Mouse (Mus musculus): Measurements from ENCODE around the gene Adam22. TPM values are rescaled to one million over a fixed set of nuclear protein-coding genes. Genes with fewer than 3 reads are reported as not detected.

Gene Adam22
- polyA plus RNA-seq, 1 experiment from 2014 or later, result 6.2 TPM

GRCm38 (mm10) chr5:8131918-8132317 is 236.0 kb downstream of the Adam22 start:
- WGBS, result 85% methylated on average over 8 of the region's 8 CpGs
- no peak for ATAC-seq

GRCm38 (mm10) chr5:8129750-8130149 is 238.2 kb downstream of the Adam22 start:
- WGBS, result 91% methylated on average over 2 of the region's 2 CpGs

More at GRCm38 (mm10) chr5:8131918-8132317, 236.0 kb downstream of the Adam22 start:
- no peak overlapping the region for H3K4me3 ChIP-seq (replicated peaks)
- no peaks in the 10 kb centered on the region for H3K27me3 ChIP-seq (replicated peaks)
- no peak overlapping the region for H3K4me2 ChIP-seq (replicated peaks)
- no peaks in the 10 kb centered on the region for H3K36me3 ChIP-seq
- H3K27ac ChIP-seq, result no peak overlapping the region
- no peak overlapping the region for H3K9ac ChIP-seq
- H3K4me1 ChIP-seq (replicated peaks), result no peaks in the 10 kb centered on the region
- no peaks in the 10 kb centered on the region for H3K9me3 ChIP-seq

DNA sequence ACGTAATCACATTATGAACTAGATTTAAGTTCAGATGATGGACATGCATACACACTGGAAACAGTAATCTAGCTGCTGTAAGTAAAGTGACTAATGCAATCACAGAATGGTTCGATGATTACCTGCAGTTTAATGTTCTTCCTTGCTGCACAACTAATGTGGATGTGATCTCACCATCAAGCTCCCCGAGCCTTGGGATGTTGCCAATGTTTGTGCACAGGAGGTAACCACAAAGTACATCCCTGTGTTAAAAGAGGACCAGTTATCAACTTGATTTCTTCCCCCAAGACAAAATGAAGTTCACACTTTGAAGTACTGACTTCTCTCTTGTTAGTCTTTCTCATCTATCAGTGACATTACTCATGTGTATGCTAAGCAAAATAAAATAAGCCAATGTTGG is 247.0 kb downstream of the Adam22 start:
- H3K9me3 ChIP-seq, result no peaks in the 10 kb centered on the region
- no peak for ATAC-seq
- H3K27ac ChIP-seq, result no peak overlapping the region
- no peak overlapping the region for H3K4me3 ChIP-seq (replicated peaks)
- no peaks in the 10 kb centered on the region for H3K27me3 ChIP-seq (replicated peaks)
- no peaks in the 10 kb centered on the region for H3K4me1 ChIP-seq (replicated peaks)
- H3K4me2 ChIP-seq (replicated peaks), result no peak overlapping the region
- no peaks in the 10 kb centered on the region for H3K36me3 ChIP-seq
- WGBS, result 87% methylated on average over 3 of the region's 3 CpGs
- no peak overlapping the region for H3K9ac ChIP-seq

More at GRCm38 (mm10) chr5:8129750-8130149, 238.2 kb downstream of the Adam22 start:
- H3K27me3 ChIP-seq (replicated peaks), result no peaks in the 10 kb centered on the region
- no peaks in the 10 kb centered on the region for H3K9me3 ChIP-seq
- no peaks in the 10 kb centered on the region for H3K36me3 ChIP-seq
- H3K9ac ChIP-seq, result no peak overlapping the region
- H3K27ac ChIP-seq, result no peak overlapping the region
- no peak for ATAC-seq
- H3K4me3 ChIP-seq (replicated peaks), result no peak overlapping the region
- H3K4me1 ChIP-seq (replicated peaks), result no peaks in the 10 kb centered on the region
- no peak overlapping the region for H3K4me2 ChIP-seq (replicated peaks)

GRCm38 (mm10) chr5:8120087-8120486 is 247.9 kb downstream of the Adam22 start:
- 69% methylated on average over 2 of the region's 2 CpGs for WGBS
- H3K4me2 ChIP-seq (replicated peaks), result no peak overlapping the region
- H3K36me3 ChIP-seq, result no peaks in the 10 kb centered on the region
- no peaks in the 10 kb centered on the region for H3K27me3 ChIP-seq (replicated peaks)
- H3K4me3 ChIP-seq (replicated peaks), result no peak overlapping the region
- H3K9ac ChIP-seq, result no peak overlapping the region
- no peak overlapping the region for H3K27ac ChIP-seq
- ATAC-seq, result no peak
- no peaks in the 10 kb centered on the region for H3K9me3 ChIP-seq
- no peaks in the 10 kb centered on the region for H3K4me1 ChIP-seq (replicated peaks)

- WGBS, result 76% methylated on average over 5 of the region's 5 CpGs
Measured at GRCm38 (mm10) chr5:8116561-8117168, 251.3 kb downstream of the Adam22 start.

DNA sequence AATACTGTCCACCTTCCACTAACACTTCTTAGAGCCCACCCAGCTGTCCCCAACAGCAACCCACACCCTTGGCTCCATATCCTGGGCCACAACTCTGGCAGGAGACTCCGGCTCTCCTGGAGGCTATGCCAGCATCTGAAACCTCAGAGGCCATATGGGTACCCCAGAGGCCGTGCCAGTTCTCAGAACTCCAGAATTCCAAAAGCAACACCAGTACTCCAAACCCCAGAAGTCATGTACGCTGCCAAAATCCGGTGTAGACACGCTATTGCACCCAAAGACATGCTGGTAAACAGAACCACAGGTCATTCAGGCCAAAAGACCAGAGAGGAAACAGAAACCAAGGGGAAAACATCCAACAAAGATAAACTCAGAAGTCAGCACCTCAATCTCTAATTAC is 255.7 kb downstream of the Adam22 start:
- H3K9ac ChIP-seq, result no peak overlapping the region
- no peak overlapping the region for H3K4me2 ChIP-seq (replicated peaks)
- no peaks in the 10 kb centered on the region for H3K4me1 ChIP-seq (replicated peaks)
- ATAC-seq, result no peak
- H3K27me3 ChIP-seq (replicated peaks), result no peaks in the 10 kb centered on the region
- no peak overlapping the region for H3K4me3 ChIP-seq (replicated peaks)
- no peaks in the 10 kb centered on the region for H3K9me3 ChIP-seq
- WGBS, result 90% methylated on average over 5 of the region's 5 CpGs
- H3K36me3 ChIP-seq, result no peaks in the 10 kb centered on the region
- H3K27ac ChIP-seq, result no peak overlapping the region

More at GRCm38 (mm10) chr5:8116561-8117168, 251.3 kb downstream of the Adam22 start:
- H3K9me3 ChIP-seq, result no peaks in the 10 kb centered on the region
- no peak overlapping the region for H3K4me2 ChIP-seq (replicated peaks)
- no peaks in the 10 kb centered on the region for H3K27me3 ChIP-seq (replicated peaks)
- H3K4me3 ChIP-seq (replicated peaks), result no peak overlapping the region
- H3K36me3 ChIP-seq, result no peaks in the 10 kb centered on the region
- H3K9ac ChIP-seq, result no peak overlapping the region
- no peak for ATAC-seq
- no peak overlapping the region for H3K27ac ChIP-seq
- no peaks in the 10 kb centered on the region for H3K4me1 ChIP-seq (replicated peaks)

GRCm38 (mm10) chr5:8111691-8112090 is 256.3 kb downstream of the Adam22 start:
- H3K27me3 ChIP-seq (replicated peaks), result no peaks in the 10 kb centered on the region
- WGBS, result 87% methylated on average over 3 of the region's 3 CpGs

GRCm38 (mm10) chr5:8095689-8096088 is 272.3 kb downstream of the Adam22 start:
- ATAC-seq, result no peak
- Histone ChIP-seq H3K9me3 (no peaks in the 10 kb centered on the region), H3K36me3 (no peaks in the 10 kb centered on the region), H3K9ac (no peak overlapping the region), H3K27ac (no peak overlapping the region), H3K4me2 (replicated peaks) (no peak overlapping the region), H3K27me3 (replicated peaks) (no peaks in the 10 kb centered on the region), H3K4me3 (replicated peaks) (no peak overlapping the region), H3K4me1 (replicated peaks) (no peaks in the 10 kb centered on the region)
- WGBS, result 95% methylated on average over 1 of the region's 1 CpGs

More at GRCm38 (mm10) chr5:8111691-8112090, 256.3 kb downstream of the Adam22 start:
- no peak for ATAC-seq
- Histone ChIP-seq H3K4me1 (replicated peaks) (no peaks in the 10 kb centered on the region), H3K36me3 (no peaks in the 10 kb centered on the region), H3K4me2 (replicated peaks) (no peak overlapping the region), H3K27ac (no peak overlapping the region), H3K9ac (no peak overlapping the region), H3K9me3 (no peaks in the 10 kb centered on the region), H3K4me3 (replicated peaks) (no peak overlapping the region)

GRCm38 (mm10) chr5:8094921-8095320 is 273.0 kb downstream of the Adam22 start:
- H3K4me3 ChIP-seq (replicated peaks), result no peak overlapping the region
- no peaks in the 10 kb centered on the region for H3K9me3 ChIP-seq
- H3K4me2 ChIP-seq (replicated peaks), result no peak overlapping the region
- H3K9ac ChIP-seq, result no peak overlapping the region
- H3K4me1 ChIP-seq (replicated peaks), result no peaks in the 10 kb centered on the region
- no peak overlapping the region for H3K27ac ChIP-seq
- no peak for ATAC-seq
- H3K27me3 ChIP-seq (replicated peaks), result no peaks in the 10 kb centered on the region
- WGBS, result 79% methylated on average over 5 of the region's 5 CpGs
- no peaks in the 10 kb centered on the region for H3K36me3 ChIP-seq

- no peak overlapping the region for H3K9ac ChIP-seq
- ATAC-seq, result no peak
- no peaks in the 10 kb centered on the region for H3K9me3 ChIP-seq
- H3K4me2 ChIP-seq (replicated peaks), result no peak overlapping the region
- H3K27ac ChIP-seq, result no peak overlapping the region
- WGBS, result 81% methylated on average over 3 of the region's 3 CpGs
- no peaks in the 10 kb centered on the region for H3K4me1 ChIP-seq (replicated peaks)
- no peak overlapping the region for H3K4me3 ChIP-seq (replicated peaks)
- H3K36me3 ChIP-seq, result no peaks in the 10 kb centered on the region
- H3K27me3 ChIP-seq (replicated peaks), result no peaks in the 10 kb centered on the region
Measured at GRCm38 (mm10) chr5:8088147-8088546, 279.8 kb downstream of the Adam22 start.

GRCm38 (mm10) chr5:8085661-8086060 is 282.3 kb downstream of the Adam22 start:
- WGBS, result 94% methylated on average over 3 of the region's 3 CpGs
- Histone ChIP-seq H3K9ac (no peak overlapping the region), H3K36me3 (no peaks in the 10 kb centered on the region), H3K4me1 (replicated peaks) (no peaks in the 10 kb centered on the region), H3K27ac (no peak overlapping the region), H3K27me3 (replicated peaks) (no peaks in the 10 kb centered on the region), H3K4me3 (replicated peaks) (no peak overlapping the region), H3K9me3 (no peaks in the 10 kb centered on the region), H3K4me2 (replicated peaks) (no peak overlapping the region)
- ATAC-seq, result no peak

GRCm38 (mm10) chr5:8082800-8083509 is 285.0 kb downstream of the Adam22 start:
- H3K9me3 ChIP-seq, result no peaks in the 10 kb centered on the region
- no peak for ATAC-seq
- H3K36me3 ChIP-seq, result no peaks in the 10 kb centered on the region
- no peak overlapping the region for H3K9ac ChIP-seq
- no peak overlapping the region for H3K4me2 ChIP-seq (replicated peaks)
- WGBS, result 74% methylated on average over 20 of the region's 20 CpGs
- no peak overlapping the region for H3K4me3 ChIP-seq (replicated peaks)
- no peaks in the 10 kb centered on the region for H3K4me1 ChIP-seq (replicated peaks)
- no peak overlapping the region for H3K27ac ChIP-seq
- H3K27me3 ChIP-seq (replicated peaks), result no peaks in the 10 kb centered on the region

DNA sequence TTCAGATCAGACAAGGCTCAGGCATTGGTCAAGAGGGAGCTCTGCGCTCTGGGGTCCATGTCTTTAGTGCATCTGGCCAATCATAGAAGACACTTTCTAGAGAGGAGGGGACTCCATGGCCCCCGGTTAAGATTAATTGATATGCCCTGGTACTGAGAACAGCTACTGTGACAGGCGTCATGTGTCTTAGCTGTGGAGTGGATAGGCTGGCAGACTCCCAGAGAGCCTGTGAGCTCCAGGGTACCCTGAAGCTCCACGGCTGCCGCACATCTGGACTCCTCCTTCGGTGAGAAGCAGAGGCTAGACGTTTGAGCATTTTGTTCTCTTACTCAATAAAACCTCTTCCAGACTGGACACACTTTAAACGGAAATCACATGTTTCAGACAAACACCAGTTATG is 290.5 kb downstream of the Adam22 start:
- H3K9me3 ChIP-seq, result no peaks in the 10 kb centered on the region
- no peaks in the 10 kb centered on the region for H3K4me1 ChIP-seq (replicated peaks)
- no peak overlapping the region for H3K4me2 ChIP-seq (replicated peaks)
- no peak for ATAC-seq
- WGBS, result 77% methylated on average over 8 of the region's 8 CpGs
- no peaks in the 10 kb centered on the region; the same call in 1 of the 2 replicates for H3K36me3 ChIP-seq
- H3K27ac ChIP-seq, result no peak overlapping the region
- no peak overlapping the region for H3K4me3 ChIP-seq (replicated peaks)
- no peak overlapping the region for H3K9ac ChIP-seq
- no peaks in the 10 kb centered on the region for H3K27me3 ChIP-seq (replicated peaks)
